Mouse (Mus musculus): ENCODE measurements around the gene Zfp324.

DNA sequence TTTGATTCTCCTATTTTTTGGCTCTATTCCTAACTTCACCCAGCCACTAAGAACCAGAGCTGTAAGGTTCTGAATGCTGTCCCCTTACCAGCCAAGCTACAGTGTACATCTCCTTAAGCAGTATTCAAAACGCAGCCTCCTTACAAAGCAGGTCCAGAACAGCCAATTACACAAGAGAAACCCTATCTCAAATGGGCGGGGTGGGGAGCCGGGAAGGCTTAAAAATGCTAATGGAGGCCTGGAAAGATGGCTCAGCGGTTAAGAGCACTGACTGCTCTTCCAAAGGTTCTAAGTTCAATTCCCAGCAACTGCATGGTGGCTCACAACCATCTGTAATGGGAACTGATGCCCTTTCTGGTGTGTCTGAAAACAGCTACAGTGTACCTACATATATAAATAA, 5.9 kb upstream of the Zfp324 start:
- no peak for TF ChIP-seq CTCF (IDR thresholded peaks at IDR 0.05; ENCODE audit: control insufficient read depth, insufficient read depth, low read length)
- TF ChIP-seq POLR2A (IDR thresholded peaks at IDR 0.05; ENCODE audit: borderline replicate concordance, control insufficient read depth, low read depth, low read length), result no peak
